13 mouse cellular contexts compared by ENCODE assay signal in genomic region chr2:52779381-52779780, GRCm38 (mm10). TPM values are rescaled to one million over a fixed set of nuclear protein-coding genes. Genes with fewer than 3 reads are reported as not detected.
DNase-seq lines count a peak whose midpoint lies in the region; ATAC-seq lines count a peak whose summit lies in the region.
"Had no signal": no experiment of that assay in that cellular context is flagged by ENCODE, and none has a peak within 500 bp of the region (broad histone marks: within the 10 kb centered on the region; RNA-seq: fewer than 3 reads in every experiment).

No protein-coding gene starts in this region.

- DNase-seq in kidney, postnatal 10 days, result peak; percentile 63
- DNase-seq in kidney, adult 9 months, result no peak
- peak; percentile 55 for DNase-seq in heart, adult 8-10 months (ENCODE audit: low spot score)
- peak; percentile 55 to 69 for DNase-seq in kidney, postnatal 4 days
- DNase-seq in left cerebral cortex, postnatal 36 days (ENCODE audit: low spot score in 2 of 2), result no peak
- no peak for DNase-seq in left cerebral cortex, adult 11 months (ENCODE audit: low spot score)
- DNase-seq: cerebellum, adult 11 months; thymus, adult 2 months had no signal

- no peaks in the 10 kb centered on the region for H3K27me3 ChIP-seq in stomach, embryonic 15.5 days (replicated peaks)
- H3K27me3 ChIP-seq: forebrain, embryonic 15.5 days; hindbrain, embryonic 13.5 days; liver, embryonic 15.5 days had no signal

- H3K4me3 ChIP-seq in stomach, embryonic 15.5 days (replicated peaks), result no peak overlapping the region
- H3K4me3 ChIP-seq: forebrain, embryonic 15.5 days; hindbrain, embryonic 13.5 days; liver, embryonic 15.5 days had no signal

- no peak overlapping the region for H3K9ac ChIP-seq in stomach, embryonic 15.5 days
- H3K9ac ChIP-seq: forebrain, embryonic 15.5 days; hindbrain, embryonic 13.5 days; liver, embryonic 15.5 days had no signal

- 0 out of 2 replicates have a peak, but pooled peaks cover 4% of the 10 kb centered on the region for H3K4me1 ChIP-seq in stomach, embryonic 15.5 days
- H3K4me1 ChIP-seq: hindbrain, embryonic 13.5 days; liver, embryonic 15.5 days had no signal

- ATAC-seq in stomach, embryonic 15.5 days (ENCODE audit: insufficient read depth, low FRiP score, low read depth), result peak; percentile 39; the same call in 1 of the 2 replicates
- no peak for ATAC-seq in CD4-positive, CD25-positive, alpha-beta regulatory T cell, adult 4 months
- ATAC-seq: forebrain, embryonic 15.5 days had no signal

- H3K36me3 ChIP-seq in stomach, embryonic 15.5 days, result no peaks in the 10 kb centered on the region
- H3K36me3 ChIP-seq: forebrain, embryonic 15.5 days; hindbrain, embryonic 13.5 days; liver, embryonic 15.5 days had no signal

- H3K4me2 ChIP-seq in stomach, embryonic 15.5 days, result 0 out of 2 replicates have a peak overlapping the region, but pooled peaks have one; percentile 10
- H3K4me2 ChIP-seq: forebrain, embryonic 15.5 days; hindbrain, embryonic 13.5 days; liver, embryonic 15.5 days had no signal

- intact Hi-C loops in left cerebral cortex, postnatal 36 days (cut with DNase I), result no loop called here

- H3K9me3 ChIP-seq in stomach, embryonic 15.5 days, result no peaks in the 10 kb centered on the region
- H3K9me3 ChIP-seq: forebrain, embryonic 15.5 days; hindbrain, embryonic 13.5 days; liver, embryonic 15.5 days had no signal

- 0 out of 2 replicates have a peak overlapping the region, but pooled peaks have one; percentile 28 for H3K27ac ChIP-seq in stomach, embryonic 15.5 days
- H3K27ac ChIP-seq: forebrain, embryonic 15.5 days; hindbrain, embryonic 13.5 days; liver, embryonic 15.5 days had no signal

- 50% methylated on average over 9 of the region's 9 CpGs for WGBS in stomach, embryonic 15.5 days

RNA-seq across cellular contexts. Expression of gene Stam2, which starts 37.3 kb away (rescaled TPM):
- 10 to 100 TPM; 15.9 to 21.3 (median 17.8) TPM for total RNA-seq in heart, adult 8-10 months (2022)
- 31.5 and 35.8 TPM in 2 replicates for polyA plus RNA-seq in stomach, embryonic 15.5 days (2015; fragmentation: Nextera tagmentation; extraction: Ambion mirVana)
- total RNA-seq in left cerebral cortex, postnatal 36 days (2021), result 10 to 100 TPM; 24.7 to 25.4 TPM
- polyA plus RNA-seq in CD4-positive, CD25-positive, alpha-beta regulatory T cell, adult 4 months (2017; shearing (Covaris generic)), result 10 to 100 TPM; 39.3 to 47.8 TPM

Comparison
In these comparisons a context has a peak if more than half of its experiments do, and no peak if none do; other contexts are left out.
1. DNase-seq: peak in kidney, postnatal 10 days (single experiment), heart, adult 8-10 months (single experiment) and kidney, postnatal 4 days (2 of 2); none in kidney, adult 9 months (single experiment), left cerebral cortex, postnatal 36 days (0 of 2) and left cerebral cortex, adult 11 months (single experiment).